26 mouse cellular contexts compared by ENCODE assay signal in genomic region chr19:3914535-3914934, GRCm38 (mm10). TPM values are rescaled to one million over a fixed set of nuclear protein-coding genes. Genes with fewer than 3 reads are reported as not detected.
DNase-seq lines count a peak whose midpoint lies in the region; ATAC-seq and TF ChIP-seq lines count a peak whose summit lies in the region.
"Had no signal": no experiment of that assay in that cellular context is flagged by ENCODE, and none has a peak within 500 bp of the region (broad histone marks: within the 10 kb centered on the region; RNA-seq: fewer than 3 reads in every experiment).

No protein-coding gene starts in this region.

- no peak overlapping the region for H3K9ac ChIP-seq in heart, adult 2 months (ENCODE audit: low read depth, low read length)
- peak overlapping the region; percentile 98; the same call in 1 of the 2 replicates for H3K9ac ChIP-seq in CH12.LX (ENCODE audit: insufficient read depth, low read depth)
- H3K9ac ChIP-seq: embryonic facial prominence, embryonic 15.5 days; forebrain, embryonic 12.5 days; hindbrain, embryonic 15.5 days; limb, embryonic 13.5 days; midbrain, embryonic 12.5 days had no signal

- DNase-seq in heart, adult 2 months: no peak
- no peak for DNase-seq in heart, embryonic 10.5 days (ENCODE audit: low spot score)
- DNase-seq in CH12.LX (ENCODE audit: extremely low read depth): no peak
- no peak for DNase-seq in ovary, postnatal 36 days (ENCODE audit: low spot score)
- DNase-seq in thymus, postnatal 25 days: no peak
- DNase-seq in right cerebral cortex, adult 18-20 months: no peak
- DNase-seq: adrenal gland, postnatal 10 days; cerebellum, adult 9-11 months; gastrocnemius, postnatal 14 days; heart, postnatal 36 days; lung, postnatal 14 days; retina, postnatal 1 day had no signal

- no peak for TF ChIP-seq EP300 in heart, adult 2 months (IDR thresholded peaks at IDR 0.05; ENCODE audit: insufficient read depth, low read depth, low read length)
- no peak for TF ChIP-seq EP300 in CH12.LX (IDR thresholded peaks at IDR 0.05; ENCODE audit: low read length)

- no peak for TF ChIP-seq RAD21 in CH12.LX (IDR thresholded peaks at IDR 0.05; ENCODE audit: low read depth, low read length)

- TF ChIP-seq CTCF in heart, adult 2 months (IDR thresholded peaks at IDR 0.05): no peak
- TF ChIP-seq CTCF in CH12.LX (conservative IDR thresholded peaks at IDR 0.05 in 1 of 2, IDR thresholded peaks at IDR 0.05 in 1 of 2; ENCODE audit: low read depth in 2 of 2, low read length in 2 of 2): no peak

- ATAC-seq in granulocyte monocyte progenitor cell, adult 5-6 weeks (replicated peaks; ENCODE audit: poor library complexity, severe bottlenecking): peak; percentile 38
- ATAC-seq: intestine, postnatal 0 days had no signal

- no peak overlapping the region for H3K27ac ChIP-seq in heart, adult 2 months
- no peak overlapping the region for H3K27ac ChIP-seq in heart, embryonic 10.5 days
- H3K27ac ChIP-seq in CH12.LX (ENCODE audit: insufficient read depth, low read depth): no peak overlapping the region
- H3K27ac ChIP-seq in macrophage: peak overlapping the region; percentile 100
- H3K27ac ChIP-seq: embryonic facial prominence, embryonic 15.5 days; forebrain, embryonic 12.5 days; heart, embryonic 13.5 days; hindbrain, embryonic 15.5 days; kidney, postnatal 0 days; limb, embryonic 13.5 days; midbrain, embryonic 12.5 days had no signal

- TF ChIP-seq POLR2A in heart, adult 2 months (IDR thresholded peaks at IDR 0.05; ENCODE audit: insufficient read depth, low read depth, low read length): 0 out of 2 replicates have a peak, but pooled peaks have one; percentile 27
- no peak for TF ChIP-seq POLR2A in CH12.LX (IDR thresholded peaks at IDR 0.05; ENCODE audit: low read depth, low read length)

- H3K36me3 ChIP-seq in heart, adult 2 months (ENCODE audit: control insufficient read depth, insufficient read depth, low read length): no peaks in the 10 kb centered on the region
- H3K36me3 ChIP-seq in heart, embryonic 10.5 days: peaks cover 19% of the 10 kb centered on the region
- H3K36me3 ChIP-seq in CH12.LX (replicated peaks in 1 of 2; ENCODE audit: control insufficient read depth in 1 of 2, insufficient read depth in 1 of 2, low read length in 1 of 2) (peaks cover 15 to 43% of the 10 kb centered on the region in 2 experiments), macrophage (ENCODE audit: inconsistent target) (peaks cover 34% of the 10 kb centered on the region; the same call in 1 of the 2 replicates)

- H3K27me3 ChIP-seq in heart, adult 2 months (ENCODE audit: control insufficient read depth, insufficient read depth, low read length): no peaks in the 10 kb centered on the region
- H3K27me3 ChIP-seq in heart, embryonic 10.5 days (ENCODE audit: insufficient read depth, poor library complexity, severe bottlenecking): no peaks in the 10 kb centered on the region
- H3K27me3 ChIP-seq in CH12.LX (replicated peaks): no peaks in the 10 kb centered on the region
- H3K27me3 ChIP-seq: embryonic facial prominence, embryonic 15.5 days; forebrain, embryonic 12.5 days; heart, embryonic 13.5 days; hindbrain, embryonic 15.5 days; limb, embryonic 13.5 days; midbrain, embryonic 12.5 days had no signal

- WGBS in heart, adult 2 months: 85% methylated on average over 5 of the region's 5 CpGs
- WGBS in heart, embryonic 10.5 days: 91% methylated on average over 5 of the region's 5 CpGs
- WGBS in macrophage (ENCODE audit: missing documents): 3% methylated on average over 4 of the region's 5 CpGs

- no peak overlapping the region for H3K4me3 ChIP-seq in heart, adult 2 months
- no peak overlapping the region for H3K4me3 ChIP-seq in heart, embryonic 10.5 days
- peak overlapping the region in 1 of 3 experiments; percentile 73 for H3K4me3 ChIP-seq in CH12.LX (replicated peaks in 1 of 3; ENCODE audit: low read depth in 2 of 3, low read length in 2 of 3, poor library complexity in 1 of 3)
- H3K4me3 ChIP-seq in macrophage (ENCODE audit: inconsistent target): no peak overlapping the region
- H3K4me3 ChIP-seq: embryonic facial prominence, embryonic 15.5 days; hindbrain, embryonic 15.5 days; midbrain, embryonic 12.5 days had no signal

- no peaks in the 10 kb centered on the region for H3K79me2 ChIP-seq in heart, adult 2 months (replicated peaks; ENCODE audit: control insufficient read depth, insufficient read depth, low read length)
- H3K79me2 ChIP-seq in CH12.LX (replicated peaks; ENCODE audit: control insufficient read depth, extremely low read depth, insufficient read depth, poor library complexity, severe bottlenecking) (0 out of 2 replicates have a peak, but pooled peaks cover 7% of the 10 kb centered on the region), macrophage (ENCODE audit: inconsistent target) (peaks cover 33% of the 10 kb centered on the region)

- intact Hi-C loops in heart, adult 2 months (cut with DNase I): no loop called here

- peak overlapping the region; percentile 88; the same call in 1 of the 2 replicates for H3K4me2 ChIP-seq in CH12.LX (ENCODE audit: insufficient read depth, low read depth, poor library complexity, severe bottlenecking)

- dilution Hi-C loops in CH12.LX (cut with MboI; ENCODE audit: extremely low pct_ligation_motif_present, extremely low pct_unique_long_range_greater_than_20kb, low sequenced_read_pairs): no loop called here

- in situ Hi-C loops in CH12.LX (cut with MboI; ENCODE audit: low pct_ligation_motif_present, low pct_unique_long_range_greater_than_20kb, low sequenced_read_pairs): no loop called here

- peaks cover 8% of the 10 kb centered on the region for H3K4me1 ChIP-seq in heart, adult 2 months (ENCODE audit: control insufficient read depth, insufficient read depth, low read length)
- peaks cover 25% of the 10 kb centered on the region for H3K4me1 ChIP-seq in heart, embryonic 10.5 days
- H3K4me1 ChIP-seq in CH12.LX (ENCODE audit: control insufficient read depth in 1 of 2, insufficient read depth in 2 of 2): peaks cover 14 to 37% of the 10 kb centered on the region in 2 experiments

- no peaks in the 10 kb centered on the region for H3K9me3 ChIP-seq in heart, embryonic 10.5 days
- H3K9me3 ChIP-seq in CH12.LX (replicated peaks; ENCODE audit: low read length): no peaks in the 10 kb centered on the region
- H3K9me3 ChIP-seq: embryonic facial prominence, embryonic 15.5 days; forebrain, embryonic 12.5 days; heart, embryonic 13.5 days; hindbrain, embryonic 15.5 days; limb, embryonic 13.5 days; midbrain, embryonic 12.5 days had no signal

RNA-seq across cellular contexts. Expression of gene Ndufs8, which starts 2.0 kb away (rescaled TPM):
- 100 to 1,000 TPM; 438 to 511 TPM for total RNA-seq in heart, adult 2 months (2021)
- polyA plus RNA-seq in heart, adult 2 months (2012; rRNA removed): 761 and 809 TPM in 2 replicates
- 323 and 356 TPM in 2 replicates for polyA plus RNA-seq in heart, embryonic 10.5 days (2016; fragmentation: Nextera tagmentation; extraction: Ambion mirVana)
- total RNA-seq in CH12.LX (2012; rRNA removed) (216 TPM in 2 replicates), CH12.LX (2014; rRNA removed) (196 and 248 TPM in 2 replicates)
- polyA plus RNA-seq in CH12.LX (2012; ENCODE audit: insufficient read length, low read depth) (182 and 195 TPM in 2 replicates), macrophage (2018) (65.9 to 103 TPM (median 95.7 TPM) in 3 replicates)
- 157 and 158 TPM in 2 replicates for total RNA-seq in granulocyte monocyte progenitor cell, adult 5-6 weeks (2014; fragmentation: Nextera tagmentation)
- total RNA-seq in granulocyte monocyte progenitor cell, adult 5-6 weeks (2017): 89.0 and 91.9 TPM in 2 replicates
- total RNA-seq in macrophage (2018; cell fraction: chromatin; rRNA removed): 10 to 100 TPM in 13 of 26 experiments, 1 to 10 TPM in 13; 3.0 to 21.4 (median 9.9) TPM
- 10 to 100 TPM; 59.2 to 98.0 (median 81.8) TPM for total RNA-seq in macrophage (2018; cell fraction: cytosol; rRNA removed)
- total RNA-seq in macrophage (2018; cell fraction: nucleus; rRNA removed): 10 to 100 TPM in 22 of 26 experiments, 1 to 10 TPM in 4; 7.7 to 35.0 (median 19.8) TPM

RNA-seq across cellular contexts. Expression of gene Tcirg1, which starts 7.6 kb away (rescaled TPM):
- total RNA-seq in heart, adult 2 months (2021): 10 to 100 TPM in 1 of 2 experiments, 1 to 10 TPM in 1; 7.4 to 12.4 TPM
- 47.7 and 50.5 TPM in 2 replicates for polyA plus RNA-seq in heart, adult 2 months (2012; rRNA removed)
- polyA plus RNA-seq in heart, embryonic 10.5 days (2016; fragmentation: Nextera tagmentation; extraction: Ambion mirVana): 22.5 and 32.2 TPM in 2 replicates
- 46.6 and 53.2 TPM in 2 replicates for total RNA-seq in CH12.LX (2012; rRNA removed)
- total RNA-seq in CH12.LX (2014; rRNA removed): 48.5 and 51.6 TPM in 2 replicates
- 62.8 and 67.2 TPM in 2 replicates for polyA plus RNA-seq in CH12.LX (2012; ENCODE audit: insufficient read length, low read depth)
- total RNA-seq in granulocyte monocyte progenitor cell, adult 5-6 weeks (2014; fragmentation: Nextera tagmentation): 165 and 253 TPM in 2 replicates
- 159 and 178 TPM in 2 replicates for total RNA-seq in granulocyte monocyte progenitor cell, adult 5-6 weeks (2017)
- total RNA-seq in macrophage (2018; cell fraction: chromatin; rRNA removed): 1,000 to 10,000 TPM; 2,108 to 6,099 (median 4,045) TPM
- 100 to 1,000 TPM; 327 to 726 (median 484) TPM for total RNA-seq in macrophage (2018; cell fraction: cytosol; rRNA removed)
- 1,000 to 10,000 TPM; 1,431 to 3,048 (median 2,231) TPM for total RNA-seq in macrophage (2018; cell fraction: nucleus; rRNA removed)
- polyA plus RNA-seq in macrophage (2018): 359 to 665 TPM (median 410 TPM) in 3 replicates

RNA-seq across cellular contexts. Expression of gene Aldh3b1, which starts 15.1 kb away (rescaled TPM):
- total RNA-seq in heart, adult 2 months (2021): 1 to 10 TPM; 1.6 to 1.7 TPM
- 3.1 and 4.8 TPM in 2 replicates for polyA plus RNA-seq in heart, adult 2 months (2012; rRNA removed)
- polyA plus RNA-seq in heart, embryonic 10.5 days (2016; fragmentation: Nextera tagmentation; extraction: Ambion mirVana): 2.1 and 3.0 TPM in 2 replicates
- total RNA-seq in CH12.LX (2012; rRNA removed) (5.7 and 8.1 TPM in 2 replicates), CH12.LX (2014; rRNA removed) (3.7 and 5.9 TPM in 2 replicates)
- polyA plus RNA-seq in CH12.LX (2012; ENCODE audit: insufficient read length, low read depth) (7.4 and 8.1 TPM in 2 replicates), macrophage (2018) (57.7 to 77.8 TPM (median 67.9 TPM) in 3 replicates)
- 5.9 and 8.4 TPM in 2 replicates for total RNA-seq in granulocyte monocyte progenitor cell, adult 5-6 weeks (2014; fragmentation: Nextera tagmentation)
- 8.4 and 14.1 TPM in 2 replicates for total RNA-seq in granulocyte monocyte progenitor cell, adult 5-6 weeks (2017)
- total RNA-seq in macrophage (2018; cell fraction: chromatin; rRNA removed): 10 to 100 TPM in 22 of 26 experiments, 1 to 10 TPM in 4; 6.7 to 54.0 (median 33.8) TPM
- 10 to 100 TPM; 53.2 to 92.7 (median 74.8) TPM for total RNA-seq in macrophage (2018; cell fraction: cytosol; rRNA removed)
- 10 to 100 TPM; 15.3 to 80.6 (median 43.0) TPM for total RNA-seq in macrophage (2018; cell fraction: nucleus; rRNA removed)

RNA-seq across cellular contexts. Expression of gene Unc93b1, which starts 20.5 kb away (rescaled TPM):
- 10 to 100 TPM; 17.5 to 18.3 TPM for total RNA-seq in heart, adult 2 months (2021)
- polyA plus RNA-seq in heart, adult 2 months (2012; rRNA removed): 38.1 and 45.5 TPM in 2 replicates
- polyA plus RNA-seq in heart, embryonic 10.5 days (2016; fragmentation: Nextera tagmentation; extraction: Ambion mirVana): 4.4 and 5.0 TPM in 2 replicates
- total RNA-seq in CH12.LX (2012; rRNA removed): 77.9 and 84.7 TPM in 2 replicates
- 72.7 and 82.3 TPM in 2 replicates for total RNA-seq in CH12.LX (2014; rRNA removed)
- 105 and 117 TPM in 2 replicates for polyA plus RNA-seq in CH12.LX (2012; ENCODE audit: insufficient read length, low read depth)
- 162 and 191 TPM in 2 replicates for total RNA-seq in granulocyte monocyte progenitor cell, adult 5-6 weeks (2014; fragmentation: Nextera tagmentation)
- 205 and 220 TPM in 2 replicates for total RNA-seq in granulocyte monocyte progenitor cell, adult 5-6 weeks (2017)
- 1,000 to 10,000 TPM in 8 of 26 experiments, 100 to 1,000 TPM in 18; 216 to 1,289 (median 786) TPM for total RNA-seq in macrophage (2018; cell fraction: chromatin; rRNA removed)
- total RNA-seq in macrophage (2018; cell fraction: cytosol; rRNA removed): 1,000 to 10,000 TPM in 1 of 26 experiments, 100 to 1,000 TPM in 25; 460 to 1,074 (median 715) TPM
- total RNA-seq in macrophage (2018; cell fraction: nucleus; rRNA removed): 1,000 to 10,000 TPM in 15 of 26 experiments, 100 to 1,000 TPM in 11; 504 to 1,525 (median 1,073) TPM
- polyA plus RNA-seq in macrophage (2018): 421 to 814 TPM (median 651 TPM) in 3 replicates

RNA-seq across cellular contexts. Expression of gene Aldh3b3, which starts 43.9 kb away (rescaled TPM):
- under 1 TPM; 0.39 to 0.61 TPM for total RNA-seq in heart, adult 2 months (2021)
- polyA plus RNA-seq in heart, adult 2 months (2012; rRNA removed): 2.8 and 5.4 TPM in 2 replicates
- not detected in 2 replicates for polyA plus RNA-seq in heart, embryonic 10.5 days (2016; fragmentation: Nextera tagmentation; extraction: Ambion mirVana)
- not detected in 2 replicates for total RNA-seq in CH12.LX (2012; rRNA removed)
- not detected in 2 replicates for total RNA-seq in CH12.LX (2014; rRNA removed)
- not detected in 2 replicates for polyA plus RNA-seq in CH12.LX (2012; ENCODE audit: insufficient read length, low read depth)
- total RNA-seq in granulocyte monocyte progenitor cell, adult 5-6 weeks (2014; fragmentation: Nextera tagmentation): not detected in 2 replicates
- total RNA-seq in granulocyte monocyte progenitor cell, adult 5-6 weeks (2017): not detected in 2 replicates
- total RNA-seq in macrophage (2018; cell fraction: chromatin; rRNA removed): under 1 TPM in 1 of 26 experiments, not detected in 25; 0.29 TPM
- not detected for total RNA-seq in macrophage (2018; cell fraction: cytosol; rRNA removed)
- total RNA-seq in macrophage (2018; cell fraction: nucleus; rRNA removed): under 1 TPM in 1 of 26 experiments, not detected in 25; 0.69 TPM
- polyA plus RNA-seq in macrophage (2018): not detected in 3 replicates
- total RNA-seq: gastrocnemius, postnatal 14 days; layer of hippocampus, postnatal 10 days; left cerebral cortex, postnatal 10 days; neutrophil, adult 5-6 weeks had no signal
- polyA plus RNA-seq: forebrain, embryonic 12.5 days; heart, embryonic 13.5 days; hindbrain, embryonic 15.5 days; intestine, postnatal 0 days; midbrain, embryonic 12.5 days; small intestine, adult 2 months had no signal
